Mouse (Mus musculus): Measurements from ENCODE around the gene Tanc1.

DNA sequence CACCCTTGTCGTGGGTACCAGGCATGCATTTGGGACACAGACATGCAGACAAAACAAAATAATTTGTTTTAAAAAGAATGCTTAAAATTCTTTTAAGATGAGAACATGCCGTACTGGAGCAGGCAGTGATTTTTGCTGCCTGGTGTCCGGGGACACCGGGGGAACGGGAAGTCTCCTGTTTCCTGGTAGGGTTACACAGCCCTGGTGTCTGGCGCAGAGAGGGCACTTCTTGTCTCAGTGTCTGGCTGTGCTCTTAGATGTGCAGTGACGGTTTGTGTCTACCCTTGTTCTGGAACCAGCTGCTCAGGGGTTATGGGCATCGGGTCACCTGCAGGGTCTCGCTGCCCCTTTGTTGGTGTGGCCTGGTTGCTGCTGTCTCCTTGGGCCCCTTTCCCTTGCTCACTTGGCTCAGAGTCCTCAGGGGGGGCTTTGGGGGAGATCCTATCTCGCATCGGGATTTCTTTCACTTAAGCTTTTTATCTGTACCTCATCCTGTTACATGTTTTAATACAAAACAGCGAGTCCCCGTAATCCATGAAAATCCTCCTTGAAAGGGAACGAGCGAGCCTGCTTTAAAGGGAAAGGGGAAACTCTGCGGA, 187.2 kb downstream of the Tanc1 start:
- TF ChIP-seq GATA1 (IDR thresholded peaks at IDR 0.05; ENCODE audit: low read length) (no peak), TAL1 (IDR thresholded peaks at IDR 0.05; ENCODE audit: low read length) (no peak)
